Mouse (Mus musculus) C2C12 (cell line): ENCODE measurements at regions not wholly inside any gene's neighbourhood (a gene's known extent, or its start where the extent isn't known, plus 50 kb on each side); places are given as distances from the start of the nearest gene placed in this dataset.

ENCODE experiments used
- H3K27me3 ChIP-seq: one replicate; pipeline ENCODE4 v1.6.1; 2011; ENCODE audit not compliant: control insufficient read depth, insufficient read depth, insufficient read length
- H3K36me3 ChIP-seq: one replicate; pipeline ENCODE4 v1.6.1; 2011; ENCODE audit not compliant: control insufficient read depth, insufficient read depth
- H3K4me3 ChIP-seq: one replicate; pipeline ENCODE4 v1.5.1; 2011; ENCODE audit warnings: mild to moderate bottlenecking, control low read depth; ENCODE audit not compliant: poor library complexity, insufficient read depth, severe bottlenecking
- H3K79me2 ChIP-seq: one replicate; pipeline ENCODE4 v1.6.1; 2011; ENCODE audit not compliant: control insufficient read depth, insufficient read depth
- H3K79me3 ChIP-seq: one replicate; pipeline ENCODE4 v1.6.1; 2011; ENCODE audit warnings: low read depth, control low read depth
- H3ac ChIP-seq: one replicate; pipeline ENCODE3; 2011; ENCODE audit warnings: low read depth; ENCODE audit not compliant: control insufficient read depth, insufficient read length
- CEBPB ChIP-seq: IDR thresholded peaks from one replicate; pipeline ENCODE4 v1.6.1; 2011; ENCODE audit warnings: low read depth, mild to moderate bottlenecking, control low read depth, moderate library complexity
- CTCF ChIP-seq: IDR thresholded peaks from one replicate; pipeline ENCODE4 v1.5.1; 2011; ENCODE audit not compliant: control insufficient read depth, insufficient read depth, insufficient read length
- FOSL1 ChIP-seq: IDR thresholded peaks from one replicate; pipeline ENCODE4 v1.8.0; 2011; ENCODE audit warnings: mild to moderate bottlenecking, low read length; ENCODE audit not compliant: poor library complexity, insufficient read depth, severe bottlenecking
- MAX ChIP-seq: IDR thresholded peaks from one replicate; pipeline ENCODE4 v1.6.1; 2011; ENCODE audit warnings: mild to moderate bottlenecking, control low read depth
- MYOD1 ChIP-seq: IDR thresholded peaks from one replicate; pipeline ENCODE4 v1.6.1; 2011; ENCODE audit warnings: low read depth; ENCODE audit not compliant: control insufficient read depth, insufficient read length
- MYOG ChIP-seq: IDR thresholded peaks from one replicate; pipeline ENCODE4 v1.6.1; 2011; ENCODE audit not compliant: control insufficient read depth, insufficient read length; ENCODE audit errors: extremely low read depth
- USF1 ChIP-seq: IDR thresholded peaks from one replicate; pipeline ENCODE4 v1.6.1; 2011; ENCODE audit warnings: low read depth, mild to moderate bottlenecking, control low read depth, moderate library complexity

DNA sequence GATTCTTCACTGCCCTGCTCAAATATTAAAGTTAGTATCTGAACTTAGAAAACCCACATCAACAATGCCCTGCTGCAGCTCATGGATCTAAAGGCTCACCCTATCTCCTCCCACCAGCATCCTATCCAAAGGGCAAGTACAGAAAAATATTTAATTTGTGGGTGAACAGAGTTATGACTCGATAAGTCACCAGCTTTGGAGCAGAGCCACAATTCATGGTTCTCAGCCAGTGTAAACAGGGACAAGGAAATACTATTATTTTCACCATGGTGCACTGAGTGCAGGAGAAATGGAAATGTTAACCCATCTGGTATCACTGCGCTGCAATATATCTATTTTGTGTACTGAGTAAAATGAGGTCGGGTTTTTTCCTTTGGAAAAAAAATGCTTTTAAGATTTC lies 225.8 kb downstream of the Nfkbiz start:
- Histone ChIP-seq H3K36me3 (no peaks in the 10 kb centered on the region), H3K4me3 (no peak overlapping the region), H3ac (no peak overlapping the region), H3K27me3 (no peaks in the 10 kb centered on the region), H3K79me3 (no peaks in the 10 kb centered on the region), H3K79me2 (no peaks in the 10 kb centered on the region)
- TF ChIP-seq MYOD1 = no peak
- TF ChIP-seq CEBPB = no peak
- no peak for TF ChIP-seq USF1
- TF ChIP-seq CTCF = no peak
- no peak for TF ChIP-seq MAX
- no peak for TF ChIP-seq FOSL1
- no peak for TF ChIP-seq MYOG

- no peaks in the 10 kb centered on the region for H3K79me2 ChIP-seq
- no peak overlapping the region for H3ac ChIP-seq
- no peaks in the 10 kb centered on the region for H3K79me3 ChIP-seq
- TF ChIP-seq CTCF (no peak), MAX (no peak), USF1 (no peak), MYOG (no peak), CEBPB (no peak), FOSL1 (no peak), MYOD1 (no peak)
- H3K27me3 ChIP-seq = no peaks in the 10 kb centered on the region
- H3K4me3 ChIP-seq = no peak overlapping the region
- no peaks in the 10 kb centered on the region for H3K36me3 ChIP-seq
Measured at GRCm38 (mm10) chr16:55612001-55612400, 226.7 kb downstream of the Nfkbiz start.

- Histone ChIP-seq H3K36me3 (no peaks in the 10 kb centered on the region), H3K79me3 (no peaks in the 10 kb centered on the region), H3ac (no peak overlapping the region), H3K27me3 (no peaks in the 10 kb centered on the region), H3K79me2 (no peaks in the 10 kb centered on the region), H3K4me3 (no peak overlapping the region)
- no peak for TF ChIP-seq CTCF
- TF ChIP-seq CEBPB = no peak
- TF ChIP-seq MYOD1 = no peak
- TF ChIP-seq FOSL1 = no peak
- TF ChIP-seq MYOG = no peak
- TF ChIP-seq MAX = no peak
- TF ChIP-seq USF1 = no peak
Measured at GRCm38 (mm10) chr16:55611172-55611571, 227.5 kb downstream of the Nfkbiz start.

DNA sequence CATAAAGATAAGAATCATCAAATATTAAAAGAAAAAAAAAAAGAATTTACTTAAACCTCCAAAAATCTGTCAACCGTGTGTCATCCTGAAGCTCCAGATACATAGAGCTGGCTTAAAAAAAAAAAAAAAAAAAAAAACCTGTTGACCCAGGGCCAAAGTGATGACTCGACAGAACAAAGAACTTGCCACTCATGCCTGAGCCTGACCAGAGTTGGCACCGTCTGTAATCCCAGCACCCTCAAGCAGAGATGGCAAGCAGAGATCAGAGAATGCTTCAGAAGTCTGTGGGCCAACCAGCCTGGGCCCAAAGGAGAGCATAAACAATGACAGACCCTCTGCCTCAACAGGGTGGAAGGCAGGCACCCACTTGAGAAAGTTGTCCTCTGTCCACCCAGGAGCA lies 230.3 kb downstream of the Nfkbiz start:
- TF ChIP-seq CEBPB (no peak), CTCF (no peak), MYOD1 (no peak), MAX (no peak), MYOG (no peak), USF1 (no peak), FOSL1 (no peak)
- H3K4me3 ChIP-seq = no peak overlapping the region
- no peaks in the 10 kb centered on the region for H3K79me2 ChIP-seq
- H3K27me3 ChIP-seq = no peaks in the 10 kb centered on the region
- no peaks in the 10 kb centered on the region for H3K79me3 ChIP-seq
- no peaks in the 10 kb centered on the region for H3K36me3 ChIP-seq
- no peak overlapping the region for H3ac ChIP-seq

DNA sequence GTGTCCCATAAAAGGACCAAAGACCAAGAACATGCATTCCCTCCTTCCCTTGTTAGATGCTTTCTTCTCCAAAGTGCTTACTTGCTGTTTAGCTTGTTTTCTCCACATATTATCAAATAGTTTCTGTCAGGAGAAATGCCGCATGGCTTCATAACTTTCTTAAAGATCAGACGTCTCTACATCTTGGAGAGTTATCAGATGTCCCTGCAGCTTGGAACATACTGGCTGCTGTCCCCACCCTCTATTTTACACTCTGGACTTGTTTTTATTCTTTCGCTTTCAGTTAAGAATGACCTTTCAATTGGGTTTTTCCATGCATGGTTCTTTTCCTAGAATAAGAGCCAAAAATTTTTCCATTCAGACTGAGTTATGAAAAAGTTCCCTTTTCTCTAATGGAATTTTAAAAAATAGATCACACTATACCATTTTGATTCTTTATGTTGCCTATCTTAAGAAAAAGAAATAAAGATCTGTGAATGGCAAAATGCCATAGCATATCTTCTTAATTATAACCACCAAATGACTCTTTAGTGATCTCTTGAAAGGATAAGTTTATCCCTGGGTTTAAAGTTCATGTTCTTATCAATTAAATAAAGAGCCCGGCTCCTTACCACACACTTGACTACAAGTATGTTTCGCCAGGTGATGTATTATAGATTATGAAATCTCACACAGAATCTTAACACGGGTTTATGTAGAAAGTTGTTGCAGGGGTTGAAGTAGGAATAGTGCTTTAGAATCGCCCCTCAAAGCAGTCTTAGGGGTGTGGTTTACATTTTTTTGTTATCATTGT lies 232.1 kb downstream of the Nfkbiz start:
- H3K79me2 ChIP-seq = no peaks in the 10 kb centered on the region
- no peak overlapping the region for H3ac ChIP-seq
- H3K27me3 ChIP-seq = no peaks in the 10 kb centered on the region
- no peak overlapping the region for H3K4me3 ChIP-seq
- no peak for TF ChIP-seq MYOD1
- no peak for TF ChIP-seq CEBPB
- no peak for TF ChIP-seq FOSL1
- TF ChIP-seq MAX = no peak
- TF ChIP-seq USF1 = no peak
- TF ChIP-seq CTCF = no peak
- no peak for TF ChIP-seq MYOG
- no peaks in the 10 kb centered on the region for H3K36me3 ChIP-seq
- no peaks in the 10 kb centered on the region for H3K79me3 ChIP-seq
